Mouse (Mus musculus): ENCODE measurements at regions not wholly inside any gene's neighbourhood (a gene's known extent, or its start where the extent isn't known, plus 50 kb on each side); places are given as distances from the start of the nearest gene placed in this dataset.

GRCm38 (mm10) chr19:15448989-15449388 lies 498.1 kb downstream of the Psat1 start:
- 83% methylated on average over 5 of the region's 5 CpGs for WGBS
- Histone ChIP-seq H3K4me3 (replicated peaks; ENCODE audit: insufficient read depth, low read depth, low read length) (no peak overlapping the region), H3K27me3 (ENCODE audit: control insufficient read depth, insufficient read depth, low read length) (no peaks in the 10 kb centered on the region), H3K4me1 (ENCODE audit: control insufficient read depth, insufficient read depth, low read length) (no peaks in the 10 kb centered on the region), H3K27ac (ENCODE audit: insufficient read depth, low read length) (no peak overlapping the region)
- DNase-seq = no peak
- no peak for TF ChIP-seq CTCF (IDR thresholded peaks at IDR 0.05; ENCODE audit: borderline replicate concordance, insufficient read depth, low read depth, low read length)
- TF ChIP-seq POLR2A (IDR thresholded peaks at IDR 0.05; ENCODE audit: borderline replicate concordance, insufficient read depth, low read length) = no peak

GRCm38 (mm10) chr19:15431798-15432197 lies 515.3 kb downstream of the Psat1 start:
- Histone ChIP-seq H3K27ac (ENCODE audit: insufficient read depth, low read length) (no peak overlapping the region), H3K27me3 (ENCODE audit: control insufficient read depth, insufficient read depth, low read length) (no peaks in the 10 kb centered on the region), H3K4me1 (ENCODE audit: control insufficient read depth, insufficient read depth, low read length) (no peaks in the 10 kb centered on the region), H3K4me3 (replicated peaks; ENCODE audit: insufficient read depth, low read depth, low read length) (no peak overlapping the region)
- DNase-seq = no peak
- no peak for TF ChIP-seq CTCF (IDR thresholded peaks at IDR 0.05; ENCODE audit: borderline replicate concordance, insufficient read depth, low read depth, low read length)
- TF ChIP-seq POLR2A (IDR thresholded peaks at IDR 0.05; ENCODE audit: borderline replicate concordance, insufficient read depth, low read length) = no peak
- 57% methylated on average over 5 of the region's 5 CpGs for WGBS

- WGBS = 41% methylated on average over 3 of the region's 3 CpGs
- DNase-seq = no peak
Observed at GRCm38 (mm10) chr19:15421311-15421710, 525.8 kb downstream of the Psat1 start.

GRCm38 (mm10) chr19:15398624-15399023 lies 548.5 kb downstream of the Psat1 start:
- TF ChIP-seq POLR2A (IDR thresholded peaks at IDR 0.05; ENCODE audit: borderline replicate concordance, insufficient read depth, low read length) (no peak), CTCF (IDR thresholded peaks at IDR 0.05; ENCODE audit: borderline replicate concordance, insufficient read depth, low read depth, low read length) (no peak)
- no peaks in the 10 kb centered on the region for H3K27me3 ChIP-seq (ENCODE audit: control insufficient read depth, insufficient read depth, low read length)
- WGBS = 63% methylated on average over 3 of the region's 3 CpGs
- H3K4me3 ChIP-seq (replicated peaks; ENCODE audit: insufficient read depth, low read depth, low read length) = no peak overlapping the region
- no peaks in the 10 kb centered on the region for H3K4me1 ChIP-seq (ENCODE audit: control insufficient read depth, insufficient read depth, low read length)
- DNase-seq = no peak
- H3K27ac ChIP-seq (ENCODE audit: insufficient read depth, low read length) = no peak overlapping the region

More at GRCm38 (mm10) chr19:15421311-15421710, 525.8 kb downstream of the Psat1 start:
- Histone ChIP-seq H3K27me3 (ENCODE audit: control insufficient read depth, insufficient read depth, low read length) (no peaks in the 10 kb centered on the region), H3K4me1 (ENCODE audit: control insufficient read depth, insufficient read depth, low read length) (no peaks in the 10 kb centered on the region), H3K27ac (ENCODE audit: insufficient read depth, low read length) (no peak overlapping the region), H3K4me3 (replicated peaks; ENCODE audit: insufficient read depth, low read depth, low read length) (no peak overlapping the region)
- TF ChIP-seq POLR2A (IDR thresholded peaks at IDR 0.05; ENCODE audit: borderline replicate concordance, insufficient read depth, low read length) = no peak
- no peak for TF ChIP-seq CTCF (IDR thresholded peaks at IDR 0.05; ENCODE audit: borderline replicate concordance, insufficient read depth, low read depth, low read length)

GRCm38 (mm10) chr19:15371682-15372081 lies 575.5 kb downstream of the Psat1 start:
- no peak for TF ChIP-seq POLR2A (IDR thresholded peaks at IDR 0.05; ENCODE audit: borderline replicate concordance, insufficient read depth, low read length)
- no peak for TF ChIP-seq CTCF (IDR thresholded peaks at IDR 0.05; ENCODE audit: borderline replicate concordance, insufficient read depth, low read depth, low read length)
- 73% methylated on average over 8 of the region's 8 CpGs for WGBS
- no peak overlapping the region for H3K4me3 ChIP-seq (replicated peaks; ENCODE audit: insufficient read depth, low read depth, low read length)
- H3K4me1 ChIP-seq (ENCODE audit: control insufficient read depth, insufficient read depth, low read length) = no peaks in the 10 kb centered on the region
- no peaks in the 10 kb centered on the region for H3K27me3 ChIP-seq (ENCODE audit: control insufficient read depth, insufficient read depth, low read length)
- H3K27ac ChIP-seq (ENCODE audit: insufficient read depth, low read length) = no peak overlapping the region
- DNase-seq = no peak

- no peaks in the 10 kb centered on the region for H3K4me1 ChIP-seq (ENCODE audit: control insufficient read depth, insufficient read depth, low read length)
- no peak for TF ChIP-seq CTCF (IDR thresholded peaks at IDR 0.05; ENCODE audit: borderline replicate concordance, insufficient read depth, low read depth, low read length)
- no peak for TF ChIP-seq POLR2A (IDR thresholded peaks at IDR 0.05; ENCODE audit: borderline replicate concordance, insufficient read depth, low read length)
- H3K27me3 ChIP-seq (ENCODE audit: control insufficient read depth, insufficient read depth, low read length) = no peaks in the 10 kb centered on the region
- DNase-seq = no peak
- 55% methylated on average over 2 of the region's 2 CpGs for WGBS
- no peak overlapping the region for H3K4me3 ChIP-seq (replicated peaks; ENCODE audit: insufficient read depth, low read depth, low read length)
- no peak overlapping the region for H3K27ac ChIP-seq (ENCODE audit: insufficient read depth, low read length)
Observed at GRCm38 (mm10) chr19:15366951-15367350, 580.2 kb downstream of the Psat1 start.

GRCm38 (mm10) chr19:15357181-15357580 lies 590.0 kb downstream of the Psat1 start:
- 94% methylated on average over 3 of the region's 3 CpGs for WGBS
- no peak for TF ChIP-seq POLR2A (IDR thresholded peaks at IDR 0.05; ENCODE audit: borderline replicate concordance, insufficient read depth, low read length)
- no peak for TF ChIP-seq CTCF (IDR thresholded peaks at IDR 0.05; ENCODE audit: borderline replicate concordance, insufficient read depth, low read depth, low read length)
- H3K4me1 ChIP-seq (ENCODE audit: control insufficient read depth, insufficient read depth, low read length) = no peaks in the 10 kb centered on the region
- H3K27ac ChIP-seq (ENCODE audit: insufficient read depth, low read length) = no peak overlapping the region
- H3K4me3 ChIP-seq (replicated peaks; ENCODE audit: insufficient read depth, low read depth, low read length) = no peak overlapping the region
- DNase-seq = no peak
- H3K27me3 ChIP-seq (ENCODE audit: control insufficient read depth, insufficient read depth, low read length) = no peaks in the 10 kb centered on the region

- H3K4me3 ChIP-seq (replicated peaks; ENCODE audit: insufficient read depth, low read depth, low read length) = no peak overlapping the region
- no peak for DNase-seq
- no peak for TF ChIP-seq POLR2A (IDR thresholded peaks at IDR 0.05; ENCODE audit: borderline replicate concordance, insufficient read depth, low read length)
- no peak for TF ChIP-seq CTCF (IDR thresholded peaks at IDR 0.05; ENCODE audit: borderline replicate concordance, insufficient read depth, low read depth, low read length)
- WGBS = 55% methylated on average over 3 of the region's 3 CpGs
- no peaks in the 10 kb centered on the region for H3K27me3 ChIP-seq (ENCODE audit: control insufficient read depth, insufficient read depth, low read length)
- no peak overlapping the region for H3K27ac ChIP-seq (ENCODE audit: insufficient read depth, low read length)
- no peaks in the 10 kb centered on the region for H3K4me1 ChIP-seq (ENCODE audit: control insufficient read depth, insufficient read depth, low read length)
Observed at GRCm38 (mm10) chr19:15348356-15348755, 598.8 kb downstream of the Psat1 start.

Measured in cerebellum, adult 2 months (tissue).